Mouse (Mus musculus) heart, embryonic 12.5 days (tissue): ENCODE data around the gene Rxylt1. TPM values are rescaled to one million over a fixed set of nuclear protein-coding genes. Genes with fewer than 3 reads are reported as not detected.
A peak's percentile ranks its signal among the peaks of the same experiment; 100 is the strongest.

Source experiments
- ATAC-seq: fragments of 200-750 bp; cut with Nextera tagmentation; 2 replicates; pipeline ENCODE4 v1.8.0; 2017; ENCODE audit warnings: moderate TSS enrichment, moderate library complexity; ENCODE audit not compliant: insufficient number of reproducible peaks, low FRiP score
- H3K27ac ChIP-seq: fragments of 300-500 bp; sonication (generic); 2 replicates; pipeline ENCODE4 v1.5.1; 2016; ENCODE audit warnings: mild to moderate bottlenecking, moderate library complexity; ENCODE audit not compliant: poor library complexity, severe bottlenecking
- H3K27me3 ChIP-seq: fragments of 300-500 bp; sonication (generic); replicated peaks from 2 replicates; pipeline ENCODE4 v1.6.1; 2016; ENCODE audit warnings: mild to moderate bottlenecking, moderate library complexity
- H3K36me3 ChIP-seq: fragments of 300-500 bp; sonication (generic); 2 replicates; pipeline ENCODE4 v1.6.1; 2016; ENCODE audit warnings: mild to moderate bottlenecking, moderate library complexity
- H3K4me1 ChIP-seq: fragments of 300-500 bp; sonication (generic); replicated peaks from 2 replicates; pipeline ENCODE4 v1.6.1; 2016; ENCODE audit warnings: mild to moderate bottlenecking
- H3K4me2 ChIP-seq: fragments of 300-500 bp; sonication (generic); 2 replicates; pipeline ENCODE4 v1.6.1; 2016; ENCODE audit warnings: mild to moderate bottlenecking, moderate library complexity
- H3K4me3 ChIP-seq: fragments of 300-500 bp; sonication (generic); 2 replicates; pipeline ENCODE4 v1.5.1; 2016; ENCODE audit warnings: mild to moderate bottlenecking
- H3K9ac ChIP-seq: fragments of 300-500 bp; sonication (generic); 2 replicates; pipeline ENCODE4 v1.6.1; 2016; ENCODE audit warnings: mild to moderate bottlenecking, moderate library complexity
- H3K9me3 ChIP-seq: fragments of 300-500 bp; sonication (generic); replicated peaks from 2 replicates; pipeline ENCODE4 v1.6.1; 2016; ENCODE audit warnings: mild to moderate bottlenecking, moderate library complexity
- WGBS: fragments of 180-500 bp; shearing (Covaris S2); methylation state at CpG from one replicate; pipeline ENCODE4 v1.1.7; 2016; 5-methylcytosine and 5-hydroxymethylcytosine counted together
- polyA plus RNA-seq: library from polyadenylated mRNA; unstranded; fragments of >200 nt; fragmentation: Nextera tagmentation; extraction: Ambion mirVana; gene quantifications from 2 replicates; pipeline ENCODE4 v1.2.1, GENCODE M21; 2016

The Rxylt1 gene
- polyA plus RNA-seq, 1 experiment from 2014 or later = 43.5 TPM

GRCm38 (mm10) chr10:122090472-122090871 lies 6.7 kb downstream of the Rxylt1 start:
- Histone ChIP-seq H3K36me3 (peaks cover 39% of the 10 kb centered on the region), H3K4me2 (no peak overlapping the region), H3K4me3 (no peak overlapping the region), H3K4me1 (peaks cover 3% of the 10 kb centered on the region; the same call in 1 of the 2 replicates), H3K27me3 (no peaks in the 10 kb centered on the region), H3K9ac (no peak overlapping the region), H3K9me3 (peaks cover 12% of the 10 kb centered on the region), H3K27ac (no peak overlapping the region)
- ATAC-seq = no peak
- WGBS = 90% methylated on average over 1 of the region's 1 CpGs

- H3K27me3 ChIP-seq = no peaks in the 10 kb centered on the region
- H3K9me3 ChIP-seq = no peaks in the 10 kb centered on the region
- no peak overlapping the region for H3K9ac ChIP-seq
- H3K36me3 ChIP-seq = peaks cover 13% of the 10 kb centered on the region
- WGBS = 33% methylated on average over 1 of the region's 1 CpGs
- no peak overlapping the region for H3K4me2 ChIP-seq
- H3K4me1 ChIP-seq = 0 out of 2 replicates have a peak, but pooled peaks cover 5% of the 10 kb centered on the region
- H3K27ac ChIP-seq = no peak overlapping the region
- H3K4me3 ChIP-seq = no peak overlapping the region
- no peak for ATAC-seq
These were observed 15.8 kb downstream of the Rxylt1 start for GRCm38 (mm10) chr10:122081352-122081751.

DNA sequence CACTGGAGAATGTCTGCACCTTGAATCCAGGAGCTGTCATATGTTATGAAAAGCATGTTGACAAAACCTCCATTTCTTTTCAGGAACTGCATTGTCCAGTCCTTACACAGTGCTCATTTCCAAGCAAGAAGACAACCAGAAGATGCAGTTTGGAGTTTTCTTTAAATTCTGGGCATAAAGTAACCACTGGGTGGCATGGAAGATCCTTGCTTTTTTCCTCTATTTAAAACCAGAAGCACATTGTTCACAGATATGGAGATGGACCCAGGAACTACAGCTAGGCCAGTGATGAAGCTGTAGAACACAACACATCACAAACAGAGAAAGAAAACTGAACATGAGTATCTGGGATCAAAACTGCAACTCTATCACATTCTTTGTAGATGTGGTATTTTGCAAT lies 28.0 kb downstream of the Rxylt1 start:
- ATAC-seq = no peak
- no peak overlapping the region for H3K4me3 ChIP-seq
- H3K9ac ChIP-seq = no peak overlapping the region
- H3K9me3 ChIP-seq = no peaks in the 10 kb centered on the region
- H3K27me3 ChIP-seq = no peaks in the 10 kb centered on the region
- peaks cover 15% of the 10 kb centered on the region for H3K4me1 ChIP-seq
- H3K4me2 ChIP-seq = no peak overlapping the region
- no peaks in the 10 kb centered on the region for H3K36me3 ChIP-seq
- no peak overlapping the region for H3K27ac ChIP-seq

- Histone ChIP-seq H3K9me3 (no peaks in the 10 kb centered on the region), H3K4me3 (no peak overlapping the region), H3K4me1 (no peaks in the 10 kb centered on the region), H3K27ac (no peak overlapping the region), H3K9ac (no peak overlapping the region), H3K4me2 (no peak overlapping the region), H3K36me3 (no peaks in the 10 kb centered on the region), H3K27me3 (no peaks in the 10 kb centered on the region)
- WGBS = 85% methylated on average over 6 of the region's 6 CpGs
- ATAC-seq = no peak
These were observed 41.3 kb downstream of the Rxylt1 start for GRCm38 (mm10) chr10:122055826-122056225.

- H3K4me1 ChIP-seq = no peaks in the 10 kb centered on the region
- H3K36me3 ChIP-seq = no peaks in the 10 kb centered on the region
- H3K4me3 ChIP-seq = no peak overlapping the region
- H3K27me3 ChIP-seq = no peaks in the 10 kb centered on the region
- WGBS = 13% methylated on average over 8 of the region's 8 CpGs
- no peak for ATAC-seq
- H3K9ac ChIP-seq = no peak overlapping the region
- H3K4me2 ChIP-seq = no peak overlapping the region
- no peaks in the 10 kb centered on the region for H3K9me3 ChIP-seq
- H3K27ac ChIP-seq = no peak overlapping the region
These were observed 42.6 kb downstream of the Rxylt1 start for GRCm38 (mm10) chr10:122054535-122054934.

- H3K9me3 ChIP-seq = no peaks in the 10 kb centered on the region
- WGBS = 29% methylated on average over 6 of the region's 6 CpGs
- H3K27me3 ChIP-seq = peaks cover 9% of the 10 kb centered on the region; the same call in 1 of the 2 replicates
- no peak for ATAC-seq
- no peak overlapping the region for H3K27ac ChIP-seq
- no peak overlapping the region for H3K4me2 ChIP-seq
- no peaks in the 10 kb centered on the region for H3K36me3 ChIP-seq
- no peak overlapping the region for H3K9ac ChIP-seq
- H3K4me3 ChIP-seq = no peak overlapping the region
- no peaks in the 10 kb centered on the region for H3K4me1 ChIP-seq
These were observed 45.3 kb downstream of the Rxylt1 start for GRCm38 (mm10) chr10:122051831-122052230.

- 8% methylated on average over 42 of the region's 44 CpGs for WGBS
- peak; percentile 72 for ATAC-seq
- peak overlapping the region; percentile 79 for H3K4me2 ChIP-seq
These were observed 49.3 kb downstream of the Rxylt1 start for GRCm38 (mm10) chr10:122047727-122048365.

GRCm38 (mm10) chr10:122046904-122047726 lies 50.1 kb downstream of the Rxylt1 start, which contains the start of gene Srgap1:
Gene Srgap1, minus strand, starts transcription at chr10:122047315.
- Histone ChIP-seq H3K4me3 (peak within 1 kb of the TSS; percentile 83), H3K9ac (peak within 1 kb of the TSS; percentile 84), H3K36me3 (no peaks in the 10 kb centered on the region), H3K4me1 (peaks cover 7% of the 10 kb centered on the region), H3K27me3 (peaks cover 9% of the 10 kb centered on the region; the same call in 1 of the 2 replicates), H3K27ac (peak within 1 kb of the TSS; percentile 66; the same call in 1 of the 2 replicates), H3K4me2 (peak within 1 kb of the TSS; percentile 79), H3K9me3 (no peaks in the 10 kb centered on the region)
- WGBS = under 1% methylated on average over 42 of the region's 79 CpGs
- ATAC-seq = peak; percentile 78

More at GRCm38 (mm10) chr10:122047727-122048365, 49.3 kb downstream of the Rxylt1 start:
- no peaks in the 10 kb centered on the region for H3K36me3 ChIP-seq
- no peaks in the 10 kb centered on the region for H3K9me3 ChIP-seq
- H3K4me1 ChIP-seq = peaks cover 7% of the 10 kb centered on the region
- H3K27ac ChIP-seq = peak overlapping the region; percentile 66; the same call in 1 of the 2 replicates
- peaks cover 9% of the 10 kb centered on the region; the same call in 1 of the 2 replicates for H3K27me3 ChIP-seq
- H3K4me3 ChIP-seq = peak overlapping the region; percentile 83
- H3K9ac ChIP-seq = peak overlapping the region; percentile 84

DNA sequence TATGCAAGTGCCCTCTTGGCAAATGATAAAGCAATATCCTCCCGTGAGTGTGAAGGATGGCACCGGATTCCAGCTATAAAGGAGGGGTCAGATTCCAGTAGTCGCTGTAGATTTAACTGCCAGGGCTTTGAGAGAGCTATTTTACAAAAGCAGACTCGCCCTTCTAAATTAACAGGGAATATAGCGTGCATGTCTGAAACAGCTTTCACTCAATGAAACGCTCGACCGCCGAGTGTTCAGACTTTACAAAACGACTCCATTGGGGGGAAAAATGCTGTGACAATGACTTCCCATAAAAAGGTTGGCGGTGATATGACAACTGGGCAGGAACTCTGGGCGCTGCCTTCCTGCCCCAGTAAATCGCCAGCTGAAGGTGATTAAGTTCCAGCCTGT lies 50.7 kb downstream of the Rxylt1 start:
- peaks cover 7% of the 10 kb centered on the region for H3K4me1 ChIP-seq
- peak overlapping the region; percentile 66; the same call in 1 of the 2 replicates for H3K27ac ChIP-seq
- H3K4me2 ChIP-seq = peak overlapping the region; percentile 79
- peak overlapping the region; percentile 83 for H3K4me3 ChIP-seq
- H3K9ac ChIP-seq = peak overlapping the region; percentile 84
- no peak for ATAC-seq
- H3K27me3 ChIP-seq = peaks cover 9% of the 10 kb centered on the region; the same call in 1 of the 2 replicates
- WGBS = 4% methylated on average over 13 of the region's 13 CpGs
- H3K9me3 ChIP-seq = no peaks in the 10 kb centered on the region
- H3K36me3 ChIP-seq = no peaks in the 10 kb centered on the region

DNA sequence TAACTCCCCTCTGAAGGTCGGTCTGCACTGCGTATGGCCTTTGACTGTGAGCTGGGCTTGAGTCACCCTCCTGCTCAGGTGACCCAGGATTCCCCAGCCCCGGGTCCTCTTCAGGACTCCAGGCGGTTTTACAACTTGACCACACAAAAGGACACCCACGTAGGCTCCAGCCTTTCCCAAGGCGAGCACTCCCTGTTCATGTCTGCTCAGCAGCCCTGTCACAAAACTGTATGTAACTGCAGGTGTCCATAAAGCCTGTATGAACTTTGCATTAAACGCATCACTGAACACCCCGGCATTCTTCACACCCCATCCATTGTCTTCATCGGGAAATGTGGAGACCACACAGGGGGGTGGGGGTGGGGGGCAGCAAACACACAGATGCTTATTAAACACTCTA lies 51.2 kb downstream of the Rxylt1 start:
- Histone ChIP-seq H3K4me2 (peak overlapping the region; percentile 79), H3K27me3 (peaks cover 9% of the 10 kb centered on the region; the same call in 1 of the 2 replicates), H3K9me3 (no peaks in the 10 kb centered on the region), H3K36me3 (no peaks in the 10 kb centered on the region), H3K27ac (no peak overlapping the region), H3K4me3 (peak overlapping the region; percentile 83), H3K9ac (peak overlapping the region; percentile 62), H3K4me1 (peaks cover 7% of the 10 kb centered on the region)
- no peak for ATAC-seq
- 26% methylated on average over 9 of the region's 9 CpGs for WGBS

DNA sequence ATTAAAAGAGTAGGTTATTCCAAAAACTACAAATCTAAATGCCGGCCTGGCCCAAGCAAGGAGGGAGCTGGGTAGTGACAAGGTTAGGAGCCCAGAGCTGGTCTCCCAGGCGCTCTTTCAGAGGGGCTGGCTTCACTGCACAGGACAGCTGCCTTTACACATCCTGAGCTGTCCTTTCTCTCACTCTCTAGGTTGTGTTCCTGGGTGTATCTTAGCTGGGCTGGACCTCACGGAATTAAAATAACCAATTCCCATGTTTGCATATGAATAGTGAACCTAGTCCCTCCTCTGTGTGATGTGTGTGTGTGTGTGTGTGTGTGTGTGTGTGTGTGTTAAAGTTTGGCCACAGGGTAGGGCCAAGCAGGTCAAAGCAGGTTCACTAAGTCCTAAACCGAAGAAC lies 52.2 kb downstream of the Rxylt1 start:
- Histone ChIP-seq H3K27ac (no peak overlapping the region), H3K36me3 (no peaks in the 10 kb centered on the region), H3K27me3 (peaks cover 9% of the 10 kb centered on the region; the same call in 1 of the 2 replicates), H3K4me2 (0 out of 2 replicates have a peak overlapping the region, but pooled peaks have one; percentile 10), H3K9ac (no peak overlapping the region), H3K9me3 (peaks cover 4% of the 10 kb centered on the region; the same call in 1 of the 2 replicates), H3K4me3 (no peak overlapping the region), H3K4me1 (peaks cover 7% of the 10 kb centered on the region)
- WGBS = 79% methylated on average over 4 of the region's 4 CpGs
- ATAC-seq = no peak
